Mouse (Mus musculus) G1E (cell line): Measurements from ENCODE around the gene Rgs6. TPM values are rescaled to one million over a fixed set of nuclear protein-coding genes. Genes with fewer than 3 reads are reported as not detected.
A peak's percentile ranks its signal among the peaks of the same experiment; 100 is the strongest.

Experiments used
- ATAC-seq: 2 replicates; pipeline ENCODE4 v1.8.0; 2016; ENCODE audit warnings: mild to moderate bottlenecking; ENCODE audit not compliant: insufficient number of reproducible peaks, poor library complexity, low FRiP score, severe bottlenecking; ENCODE audit errors: extremely low read depth
- DNase-seq: peaks from one replicate; pipeline ENCODE4 v3.0.0; 2012; ENCODE audit warnings: low spot score
- H3K27me3 ChIP-seq: 2 replicates; pipeline ENCODE4 v1.6.1; 2012; ENCODE audit warnings: mild to moderate bottlenecking, low read length, inconsistent platforms; ENCODE audit not compliant: insufficient read depth
- H3K36me3 ChIP-seq: replicated peaks from 2 replicates; pipeline ENCODE3; 2012; ENCODE audit warnings: mild to moderate bottlenecking, inconsistent platforms
- H3K4me1 ChIP-seq: 2 replicates; pipeline ENCODE4 v1.6.1; 2012; ENCODE audit warnings: low read depth, low read length, inconsistent platforms, mixed read lengths; ENCODE audit not compliant: insufficient read depth
- H3K4me3 ChIP-seq: 2 replicates; pipeline ENCODE4 v1.5.1; 2012; ENCODE audit warnings: low read depth, mild to moderate bottlenecking, inconsistent platforms, low read length, moderate library complexity, mixed read lengths
- H3K9me3 ChIP-seq: replicated peaks from 2 replicates; pipeline ENCODE4 v1.6.1; 2012; ENCODE audit warnings: inconsistent platforms
- CTCF ChIP-seq: IDR thresholded peaks from 2 replicates; pipeline ENCODE4 v1.5.1; 2012; ENCODE audit warnings: low read depth, low read length, inconsistent platforms, mixed read lengths
- GATA1 ChIP-seq: IDR thresholded peaks from 2 replicates; pipeline ENCODE4 v1.6.1; 2012; ENCODE audit warnings: borderline replicate concordance, low read length, inconsistent platforms, mixed read lengths
- GATA2 ChIP-seq: IDR thresholded peaks from 2 replicates; pipeline ENCODE4 v1.6.1; 2012; ENCODE audit warnings: low read depth, low read length, inconsistent platforms, borderline replicate concordance
- POLR2AphosphoS5 ChIP-seq: IDR thresholded peaks from 2 replicates; pipeline ENCODE4 v1.6.1; 2012; ENCODE audit warnings: low read depth, low read length, inconsistent platforms; ENCODE audit not compliant: insufficient replicate concordance
- TAL1 ChIP-seq: conservative IDR thresholded peaks from 2 replicates; pipeline ENCODE4 v1.6.1; 2012; ENCODE audit warnings: low read depth, low read length, inconsistent platforms, mixed read lengths
- polyA plus RNA-seq: library from polyadenylated mRNA; stranded (reverse); fragments of >175 nt; gene quantifications from 2 replicates; pipeline ENCODE4 v1.2.3, GENCODE M21; 2012
- total RNA-seq, 2 experiments: library from RNA; stranded (forward) in 1 of 2; stranded (reverse) in 1 of 2; fragments of 200-1000 nt in 1 of 2; fragments of >200 nt in 1 of 2; fragmentation: Nextera tagmentation in 1 of 2; gene quantifications; 2 replicates each; pipeline ENCODE4 v1.2.3; 2014 to 2017

Rgs6 gene
- total and polyA plus RNA-seq, 3 experiments = 0.44 TPM; not detected in 2

- no peak for ATAC-seq
- TF ChIP-seq TAL1 = no peak
- no peak for TF ChIP-seq GATA2
- TF ChIP-seq GATA1 = no peak
- no peak for TF ChIP-seq CTCF
- no peak for TF ChIP-seq POLR2AphosphoS5
- H3K27me3 ChIP-seq = peaks cover 25% of the 10 kb centered on the region
- H3K36me3 ChIP-seq = no peaks in the 10 kb centered on the region
- H3K4me3 ChIP-seq = no peak overlapping the region
- DNase-seq = no peak
- no peaks in the 10 kb centered on the region for H3K9me3 ChIP-seq
- peaks cover 36% of the 10 kb centered on the region for H3K4me1 ChIP-seq
Observed at GRCm38 (mm10) chr12:83070848-83071247, 482.8 kb downstream of the Rgs6 start.

GRCm38 (mm10) chr12:83072181-83072887, 484.2 kb downstream of the Rgs6 start:
- DNase-seq = peak; percentile 66
- no peak for ATAC-seq
- H3K4me3 ChIP-seq = peak overlapping the region; percentile 61; the same call in 1 of the 2 replicates
- no peaks in the 10 kb centered on the region for H3K36me3 ChIP-seq
- TF ChIP-seq TAL1 (no peak), POLR2AphosphoS5 (no peak), GATA2 (no peak), CTCF (peak; percentile 59; the same call in 1 of the 2 replicates), GATA1 (no peak)
- peaks cover 48% of the 10 kb centered on the region for H3K4me1 ChIP-seq
- peaks cover 13% of the 10 kb centered on the region; the same call in 1 of the 2 replicates for H3K27me3 ChIP-seq
- no peaks in the 10 kb centered on the region for H3K9me3 ChIP-seq

GRCm38 (mm10) chr12:83072951-83073878, 485.1 kb downstream of the Rgs6 start:
- peak overlapping the region; percentile 61; the same call in 1 of the 2 replicates for H3K4me3 ChIP-seq
- H3K9me3 ChIP-seq = no peaks in the 10 kb centered on the region
- H3K36me3 ChIP-seq = no peaks in the 10 kb centered on the region
- ATAC-seq (peak; percentile 89), DNase-seq (peak; percentile 94)
- H3K27me3 ChIP-seq = peaks cover 6% of the 10 kb centered on the region; the same call in 1 of the 2 replicates
- TF ChIP-seq GATA1 (no peak), GATA2 (no peak), TAL1 (peak; percentile 93), CTCF (no peak), POLR2AphosphoS5 (no peak)
- H3K4me1 ChIP-seq = peaks cover 56% of the 10 kb centered on the region

- TF ChIP-seq GATA1 (no peak), TAL1 (no peak), CTCF (no peak), POLR2AphosphoS5 (no peak), GATA2 (no peak)
- ATAC-seq (no peak), DNase-seq (peak; percentile 62)
- no peaks in the 10 kb centered on the region for H3K36me3 ChIP-seq
- no peaks in the 10 kb centered on the region for H3K9me3 ChIP-seq
- H3K4me3 ChIP-seq = peak overlapping the region; percentile 61; the same call in 1 of the 2 replicates
- peaks cover 56% of the 10 kb centered on the region for H3K4me1 ChIP-seq
- peaks cover 6% of the 10 kb centered on the region; the same call in 1 of the 2 replicates for H3K27me3 ChIP-seq
Observed at GRCm38 (mm10) chr12:83073879-83074368, 485.8 kb downstream of the Rgs6 start.

- H3K27me3 ChIP-seq = peaks cover 13% of the 10 kb centered on the region
- H3K4me3 ChIP-seq = no peak overlapping the region
- ATAC-seq (no peak), DNase-seq (no peak)
- H3K9me3 ChIP-seq = no peaks in the 10 kb centered on the region
- no peaks in the 10 kb centered on the region for H3K36me3 ChIP-seq
- H3K4me1 ChIP-seq = peaks cover 62% of the 10 kb centered on the region
- TF ChIP-seq POLR2AphosphoS5 (no peak), GATA1 (no peak), TAL1 (no peak), CTCF (no peak), GATA2 (no peak)
Observed at GRCm38 (mm10) chr12:83076179-83076578, 488.1 kb downstream of the Rgs6 start.

- H3K9me3 ChIP-seq = no peaks in the 10 kb centered on the region
- TF ChIP-seq POLR2AphosphoS5 = no peak
- no peak for TF ChIP-seq TAL1
- TF ChIP-seq CTCF = no peak
- no peak for TF ChIP-seq GATA2
- no peak for TF ChIP-seq GATA1
- H3K36me3 ChIP-seq = no peaks in the 10 kb centered on the region
- H3K4me3 ChIP-seq = no peak overlapping the region
- peaks cover 51% of the 10 kb centered on the region for H3K4me1 ChIP-seq
- no peak for ATAC-seq
- no peak for DNase-seq
- H3K27me3 ChIP-seq = peaks cover 23% of the 10 kb centered on the region
Observed at GRCm38 (mm10) chr12:83077486-83077885, 489.4 kb downstream of the Rgs6 start.
